Mouse (Mus musculus) heart, postnatal 10 days (tissue): ENCODE results near the gene Cc2d1a. TPM values are rescaled to one million over a fixed set of nuclear protein-coding genes. Genes with fewer than 3 reads are reported as not detected.

Experiments used
- DNase-seq, 2 experiments: peaks; one replicate each; pipeline ENCODE4 v3.0.0; 2021
- intact Hi-C: fragments of 180-260 bp; cut with DNase I; formaldehyde crosslinking; loops from one replicate; pipeline ENCODE4 v1.15.1; 2025
- microRNA-seq, 2 experiments: library from miRNA; unstranded; fragments of <30 nt; microRNA quantifications; one replicate each; pipeline ENCODE4 v1.2.0; 2022
- total RNA-seq, 2 experiments: library from RNA; stranded (reverse); gene quantifications; 2 replicates each; pipeline ENCODE4 v1.2.3; 2021

The Cc2d1a gene
- total RNA-seq, 2 experiments from 2014 or later: 13.3 to 14.1 TPM

DNA sequence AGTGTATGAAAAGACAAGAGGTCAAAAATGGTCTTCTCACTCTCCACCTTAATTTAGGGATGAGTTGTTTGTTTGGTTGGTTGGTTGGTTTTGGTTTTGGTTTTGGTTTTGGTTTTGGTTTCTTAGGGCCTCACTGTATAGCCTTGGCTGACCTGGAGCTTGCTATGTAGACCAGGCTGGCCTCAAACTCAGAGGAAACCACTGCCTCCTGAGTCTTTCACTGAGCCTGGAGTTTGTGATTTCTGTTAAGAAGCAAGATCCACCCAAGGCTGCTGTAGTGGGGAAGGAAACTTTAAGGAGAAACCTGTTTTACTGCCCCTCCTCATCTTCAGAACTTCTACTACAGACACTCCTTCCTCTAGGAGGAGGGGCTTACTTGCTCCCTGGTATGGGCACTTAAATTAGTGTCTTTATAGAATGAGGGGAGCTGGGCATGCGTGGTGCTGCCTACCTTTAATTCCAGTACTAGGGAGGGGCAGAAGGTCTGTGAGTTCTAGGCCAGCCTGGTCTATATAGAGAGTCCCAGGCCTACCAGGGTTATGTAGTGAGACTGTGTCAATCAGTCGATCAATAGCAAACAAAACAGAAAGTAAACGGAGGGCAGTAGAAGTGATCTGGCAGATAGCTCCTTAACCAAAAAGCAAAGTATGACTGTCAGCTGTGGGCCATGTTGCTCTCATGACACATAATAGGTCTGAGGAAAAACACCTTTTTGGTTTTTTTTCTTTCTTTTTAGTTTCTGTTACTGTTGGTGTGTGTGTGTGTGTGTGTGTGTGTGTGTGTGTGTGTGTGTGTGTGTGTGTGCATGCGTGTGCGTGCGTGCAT is 41.3 kb downstream of the Cc2d1a start:
- intact Hi-C loops: no loop called here
- no peak for DNase-seq

DNA sequence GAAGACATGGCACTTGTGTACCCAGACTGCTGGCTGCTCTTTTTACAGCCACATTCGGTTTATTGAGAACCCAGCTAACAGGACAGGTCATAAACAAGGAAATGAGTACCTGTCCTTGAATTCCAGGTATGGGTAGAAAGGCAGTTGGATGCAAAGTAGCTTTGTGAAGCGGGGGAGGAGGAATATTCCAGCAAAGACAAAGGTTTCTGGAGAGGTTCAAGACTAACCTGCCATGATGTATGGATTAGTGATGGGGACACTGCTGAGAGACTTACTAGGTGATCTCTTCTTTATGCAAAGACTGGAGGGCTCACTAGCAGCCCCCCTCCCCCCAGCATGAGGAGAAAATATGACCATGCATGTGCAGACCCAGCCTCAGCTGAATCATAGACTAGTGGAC is 42.1 kb downstream of the Cc2d1a start:
- DNase-seq: no peak
- intact Hi-C loops: loop anchor here (2.0 kb wide), 1 partner anchor 77 kb away; no protein-coding TSS in a partner anchor

DNA sequence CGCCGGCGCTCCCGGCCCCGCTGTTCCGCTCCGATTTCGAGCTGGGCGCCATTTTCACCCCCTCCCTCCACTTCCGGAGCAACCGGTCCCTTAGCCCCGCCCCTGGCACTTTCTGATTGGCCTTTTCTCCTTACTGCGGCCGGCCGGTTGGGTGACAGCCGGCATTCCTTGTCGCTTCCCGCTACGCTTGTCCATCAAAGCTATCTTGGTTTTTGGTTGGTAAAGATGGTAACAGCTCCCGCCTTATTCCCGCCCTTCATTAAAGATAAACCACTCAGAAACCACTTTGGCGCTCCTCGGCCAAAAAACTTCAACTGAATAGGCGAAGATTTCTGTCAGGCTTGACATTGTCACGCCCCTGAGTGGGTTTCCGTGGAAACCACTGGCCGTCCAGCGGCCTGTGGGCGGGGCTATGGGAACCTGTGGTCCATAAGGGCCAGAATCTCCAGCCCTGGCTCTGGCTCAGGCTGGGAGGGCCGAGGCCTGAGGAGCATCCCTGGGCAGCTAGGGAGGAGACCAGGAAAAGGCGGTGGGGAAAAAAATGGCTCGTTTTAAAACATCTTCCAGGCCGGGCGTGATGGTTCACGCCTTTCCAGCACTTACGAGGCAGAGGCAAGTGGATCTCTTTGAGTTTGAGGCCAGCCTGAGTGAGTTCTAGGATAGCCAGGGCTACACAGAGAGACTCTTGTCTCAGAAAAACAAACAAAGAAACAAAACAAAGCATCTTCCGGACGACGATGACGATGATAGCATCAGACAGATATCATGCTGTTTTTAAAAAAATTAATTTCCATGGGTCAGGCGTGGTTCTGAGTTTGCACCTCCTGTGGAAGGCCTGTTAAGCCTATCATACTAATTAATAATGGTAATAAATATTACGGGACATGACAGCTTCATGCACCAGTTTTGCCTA is 42.8 kb downstream of the Cc2d1a start, which contains the start of gene Dcaf15:
TSS of gene Dcaf15 (minus strand) at position 72 of the 913 bp plus-strand sequence.
- peak; percentile 99 for DNase-seq
- intact Hi-C loops: loop anchor here (2.0 kb wide), 1 partner anchor 78 kb away; no protein-coding TSS in a partner anchor

DNA sequence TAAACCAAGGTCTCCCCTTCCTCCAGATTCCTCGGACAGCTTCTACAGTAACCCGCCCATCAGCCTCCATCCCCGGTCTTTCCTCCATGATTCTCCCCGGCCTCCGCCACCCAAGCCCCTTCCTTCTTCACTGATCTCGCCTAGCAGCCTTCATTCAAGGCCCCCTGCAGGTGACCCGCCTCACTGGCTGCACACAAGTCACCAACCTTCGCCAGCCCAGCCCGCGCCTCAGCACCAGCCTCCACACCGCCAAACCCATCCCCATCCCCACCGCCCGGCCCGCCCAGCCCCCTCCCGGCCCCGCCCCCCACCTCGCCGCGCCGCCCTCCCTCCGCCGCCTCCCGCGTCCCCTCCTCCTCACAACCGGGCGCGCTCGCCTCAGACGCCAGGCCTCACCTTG is 43.5 kb downstream of the Cc2d1a start:
- no peak for DNase-seq
- intact Hi-C loops: loop anchor here (2.0 kb wide), 1 partner anchor 79 kb away; no protein-coding TSS in a partner anchor

DNA sequence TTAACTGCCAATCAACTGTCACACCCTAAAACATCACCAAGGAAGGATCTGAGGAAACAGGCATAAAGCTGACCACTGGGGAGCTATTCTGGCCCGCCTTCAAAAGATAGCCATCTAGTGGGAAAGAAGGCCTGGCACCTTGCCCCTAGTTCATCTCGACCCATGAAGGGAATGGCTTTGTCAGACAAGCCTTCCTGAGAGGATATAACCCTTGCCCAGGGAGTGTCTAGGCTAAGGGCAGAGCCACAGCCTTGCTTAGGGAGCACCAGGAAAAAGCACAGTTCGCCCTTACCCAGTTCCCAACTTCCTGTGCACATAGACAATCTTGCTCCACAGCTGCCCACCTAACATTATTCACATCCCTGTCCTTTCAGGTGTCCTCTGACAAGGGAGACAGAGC is 44.1 kb downstream of the Cc2d1a start:
- intact Hi-C loops: no loop called here
- DNase-seq: no peak

DNA sequence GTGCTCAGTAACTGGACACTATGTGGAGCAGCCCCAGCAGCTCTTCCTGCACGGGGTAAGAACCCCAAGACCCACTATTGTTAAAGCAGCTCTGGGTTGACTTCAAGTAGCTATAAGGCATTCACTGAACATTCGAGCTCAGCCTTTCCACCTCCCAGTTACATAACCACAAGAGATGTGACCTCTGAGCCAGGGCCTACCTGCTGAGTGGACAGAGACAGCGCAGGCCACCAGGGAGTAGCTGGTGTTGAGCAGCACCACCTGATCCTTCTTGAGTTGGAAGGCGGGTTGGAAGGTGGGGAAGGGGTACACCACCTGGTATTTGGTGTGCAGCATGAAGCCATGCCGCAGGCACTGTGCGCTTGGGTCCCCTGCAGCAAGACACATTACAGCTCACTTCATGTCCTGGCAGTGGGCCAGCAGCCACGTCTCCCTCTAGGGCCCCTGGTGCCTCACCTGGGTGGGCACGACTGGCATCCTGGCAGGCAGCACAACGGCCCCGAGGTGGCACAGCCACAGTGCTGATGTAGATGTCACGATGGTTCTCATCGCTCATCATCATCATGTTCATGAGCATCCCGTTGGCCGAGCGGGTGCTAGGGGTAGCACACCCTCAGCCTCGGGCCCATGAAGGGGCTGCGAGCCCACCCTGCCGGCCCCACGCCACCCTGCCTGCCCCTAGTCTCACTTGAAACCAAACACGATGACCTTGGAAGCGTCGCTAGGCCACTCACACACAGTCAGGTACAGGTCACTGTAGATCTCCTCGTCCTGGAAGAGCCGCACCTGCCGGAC is 46.1 kb downstream of the Cc2d1a start:
- intact Hi-C loops: no loop called here
- no peak for DNase-seq

DNA sequence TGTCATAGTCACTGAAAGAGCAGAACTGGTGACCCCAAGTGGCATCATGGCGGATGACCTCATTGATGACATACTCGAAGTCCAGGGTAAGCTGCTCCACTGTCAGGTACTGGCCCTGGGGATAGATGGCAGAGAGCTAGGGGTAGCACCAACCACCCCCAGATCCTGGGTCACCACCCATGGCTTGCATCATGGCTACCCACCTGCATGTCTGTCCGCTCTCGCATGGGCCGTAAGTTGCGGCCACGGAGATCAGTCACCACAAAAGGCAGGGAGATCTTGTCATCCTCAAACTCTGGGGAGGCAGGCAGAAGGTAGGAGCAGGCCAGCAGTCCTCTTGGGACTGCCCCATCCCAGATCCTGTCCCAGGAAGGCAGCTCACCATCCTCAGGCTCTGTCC is 49.4 kb downstream of the Cc2d1a start:
- intact Hi-C loops: no loop called here

DNA sequence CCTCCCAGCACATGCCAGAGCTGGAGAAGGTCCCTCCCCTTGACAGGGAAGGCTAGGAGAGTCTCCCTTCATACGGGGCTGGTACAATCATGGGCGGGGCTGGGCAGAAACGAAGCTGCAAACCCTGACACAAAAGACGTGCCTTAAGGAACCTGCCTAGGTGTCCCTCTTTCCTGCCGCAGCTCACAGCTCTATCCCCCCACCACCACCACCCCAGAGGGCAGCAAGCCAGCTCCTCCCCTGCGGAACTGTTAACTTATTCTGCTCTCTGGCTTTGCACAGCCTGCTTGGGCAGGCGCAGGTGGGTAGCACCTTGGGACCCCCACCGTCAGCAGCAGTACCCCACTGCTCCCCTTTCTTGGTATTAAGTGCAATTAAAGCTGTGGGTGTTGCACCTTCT is 51.7 kb downstream of the Cc2d1a start:
- intact Hi-C loops: no loop called here
- DNase-seq: no peak

More for the DNA sequence above, 49.4 kb downstream of the Cc2d1a start:
- DNase-seq: no peak

DNA sequence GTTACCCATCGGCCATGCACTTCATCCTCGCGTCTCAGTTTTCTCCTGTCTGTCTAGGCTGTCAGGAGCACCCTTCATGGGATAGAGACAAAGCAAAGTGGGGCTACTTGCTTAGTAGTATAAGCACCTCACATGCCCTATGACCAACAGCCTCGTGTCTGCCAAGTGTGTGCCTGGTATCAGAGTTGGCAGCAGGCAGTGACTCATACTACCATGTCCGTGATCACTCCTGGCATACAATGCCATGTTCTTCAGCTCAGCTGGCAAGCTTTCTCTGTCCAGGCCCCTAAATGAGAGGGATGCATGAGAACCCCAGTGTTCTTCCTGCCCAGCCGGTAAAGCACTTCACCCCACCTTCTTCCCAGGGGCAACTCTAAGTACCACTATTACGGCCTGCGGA is 57.2 kb downstream of the Cc2d1a start:
- peak; percentile 56 to 68 for DNase-seq
- intact Hi-C loops: loop anchor here (5.0 kb wide), 1 partner anchor 53 kb away; no protein-coding TSS in a partner anchor

DNA sequence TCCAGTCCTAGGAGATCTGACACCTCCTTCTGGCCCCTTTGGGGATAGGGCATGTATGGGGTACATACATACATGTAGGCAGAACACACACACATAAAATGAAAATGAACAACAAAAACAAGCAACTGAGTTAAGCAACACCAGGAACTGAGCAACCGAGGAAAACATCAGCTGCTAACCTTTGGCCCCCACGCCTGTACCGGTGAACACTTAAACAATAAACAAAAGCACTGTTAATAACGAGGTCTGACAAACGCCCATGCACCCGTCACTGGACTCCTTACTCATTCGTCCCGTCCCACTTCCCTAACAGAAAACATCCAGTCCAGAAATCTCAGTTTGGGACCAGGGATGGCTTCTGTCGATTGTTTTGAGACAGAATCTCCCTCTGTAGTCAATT is 58.5 kb downstream of the Cc2d1a start:
- no peak for DNase-seq
- intact Hi-C loops: no loop called here

DNA sequence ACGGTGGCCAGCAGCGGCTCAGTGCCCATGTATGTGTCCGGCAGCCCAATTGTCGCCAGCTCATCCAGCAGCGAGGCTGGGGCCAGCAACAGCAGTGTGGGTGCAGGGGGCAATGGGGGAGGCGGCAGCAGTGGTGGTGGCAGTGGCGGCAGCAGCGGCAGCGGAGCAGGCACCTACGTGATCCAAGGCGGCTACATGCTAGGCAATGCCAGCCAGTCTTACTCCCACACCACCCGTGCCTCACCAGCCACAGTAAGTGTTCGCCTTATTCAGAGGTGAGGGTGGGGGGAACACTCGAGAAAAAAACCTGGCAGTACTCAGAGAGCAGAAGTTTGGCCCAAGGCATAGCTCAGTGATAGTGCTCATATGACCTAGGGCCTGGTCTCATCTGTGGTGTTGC is 59.9 kb downstream of the Cc2d1a start:
- DNase-seq: no peak
- intact Hi-C loops: no loop called here

DNA sequence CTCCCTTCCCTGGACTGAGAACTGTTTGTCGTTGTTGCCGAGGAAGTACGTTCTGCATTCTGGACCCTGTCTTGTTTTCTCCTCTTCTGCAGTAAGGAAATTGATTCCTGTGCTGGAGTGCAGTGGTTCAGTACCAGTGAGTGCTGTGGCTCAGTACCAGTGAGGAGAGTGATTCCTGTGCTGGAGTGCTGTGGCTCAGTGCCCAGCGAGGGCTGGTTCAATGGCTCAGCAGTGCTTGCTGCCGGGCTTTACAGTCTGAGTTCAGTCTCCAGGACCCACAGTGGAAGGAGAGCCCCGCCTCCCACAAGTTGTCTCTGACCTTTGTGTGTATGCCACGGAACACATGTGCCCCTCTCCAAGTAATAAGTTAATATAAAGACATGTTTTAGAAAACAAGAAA is 60.6 kb downstream of the Cc2d1a start:
- no peak for DNase-seq

DNA sequence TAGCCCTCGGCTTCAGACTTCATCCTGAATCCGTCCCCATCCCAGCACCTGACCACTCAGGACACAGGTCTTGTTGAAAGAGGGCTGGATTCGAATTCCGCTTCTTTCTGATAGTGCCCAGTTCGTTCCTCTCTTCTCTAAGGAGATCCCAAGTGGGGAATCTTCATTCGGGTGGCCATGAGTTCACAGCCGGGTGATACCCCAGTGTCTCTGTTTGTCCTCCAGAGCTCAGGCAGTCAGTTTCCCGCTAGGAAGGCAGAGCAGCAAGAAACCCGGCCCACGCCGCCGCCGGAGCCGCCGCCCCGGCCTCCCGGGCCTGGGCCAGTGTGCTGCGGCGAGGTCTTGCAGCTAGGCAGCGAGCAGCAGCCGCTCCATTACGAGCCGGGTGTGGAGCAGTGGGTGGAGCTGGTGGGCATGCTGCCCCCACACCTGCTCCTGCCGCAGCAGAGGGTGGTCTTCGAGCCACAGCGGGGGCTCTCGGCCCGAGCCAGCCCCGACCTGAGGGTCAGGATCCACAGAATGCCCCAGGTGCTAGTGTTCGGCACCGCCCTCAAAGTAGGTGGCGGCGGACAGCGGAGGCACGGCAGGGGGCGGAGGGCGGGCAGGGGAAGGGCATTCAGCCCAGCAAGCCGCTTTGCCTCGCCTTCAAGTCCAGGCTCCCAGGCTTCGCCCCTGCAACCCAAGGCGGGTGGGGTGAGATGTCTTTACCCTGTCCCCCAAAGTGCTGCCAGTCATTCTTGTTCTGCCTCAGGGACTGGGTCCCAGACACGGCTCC is 63.2 kb downstream of the Cc2d1a start:
- no peak for DNase-seq
- intact Hi-C loops: no loop called here

More for the DNA sequence above, 60.6 kb downstream of the Cc2d1a start:
- intact Hi-C loops: no loop called here

DNA sequence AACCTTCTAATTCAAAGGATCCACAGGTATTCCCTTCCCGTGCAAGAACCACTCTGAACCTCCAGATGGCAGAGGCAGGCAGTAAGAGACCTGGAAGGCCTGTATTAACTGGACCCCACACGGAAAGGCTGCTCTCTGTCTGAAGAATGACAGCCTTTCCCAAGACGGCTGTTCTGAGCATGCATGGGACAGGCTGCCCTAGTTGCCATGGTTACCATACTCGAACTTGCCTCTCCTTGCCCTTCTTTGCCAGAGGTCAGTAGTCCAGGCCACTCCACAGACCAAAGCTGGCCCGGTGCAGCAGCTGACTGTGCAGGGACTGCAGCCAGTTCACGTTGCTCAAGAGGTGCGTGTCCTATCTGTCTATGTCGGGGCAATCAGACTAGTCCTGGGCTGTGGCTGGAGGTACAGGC is 63.9 kb downstream of the Cc2d1a start:
- intact Hi-C loops: no loop called here
- peak in 1 of 2 experiments; percentile 54 for DNase-seq

Small RNA genes lying within 50 kb of the gene (microRNA-seq; reads per million reads assigned to microRNA genes)
- gene Gm25110 (0 reads per million in 2 experiments), gene Mir181c (1,524 to 1,819 reads per million in 2 experiments), gene Mir181d (3,468 to 3,737 reads per million in 2 experiments), gene Mir709 (0 reads per million in 2 experiments)

Other genes with a start within 250 kb of the Cc2d1a start
- 10 to 100 TPM; 29.8 to 29.9 TPM for gene Adgrl1, start 247.8 kb downstream of the Cc2d1a start, total RNA-seq
- gene Gm10644, start 192.7 kb downstream of the Cc2d1a start, total RNA-seq: under 1 TPM; 0.20 to 0.22 TPM
- 1 to 10 TPM; 7.6 to 7.8 TPM for gene Asf1b, start 192.4 kb downstream of the Cc2d1a start, total RNA-seq
- gene Prkaca, start 174.9 kb downstream of the Cc2d1a start, total RNA-seq: 100 to 1,000 TPM; 398 to 429 TPM
- gene Samd1, start 150.3 kb downstream of the Cc2d1a start, total RNA-seq: 10 to 100 TPM; 30.6 to 39.0 TPM
- not detected for gene 1700067K01Rik, start 146.4 kb downstream of the Cc2d1a start, total RNA-seq
- 1 to 10 TPM in 1 of 2 experiments, under 1 TPM in 1; 0.62 to 1.4 TPM for gene 2210011C24Rik, start 135.8 kb downstream of the Cc2d1a start, total RNA-seq
- gene Palm3, start 126.5 kb downstream of the Cc2d1a start, total RNA-seq: under 1 TPM; 0.19 to 0.20 TPM
- 1 to 10 TPM; 5.9 to 6.0 TPM for gene Il27ra, start 105.3 kb downstream of the Cc2d1a start, total RNA-seq
- gene Rln3, start 102.9 kb downstream of the Cc2d1a start, total RNA-seq: not detected
- gene Gm10643, start 82.8 kb downstream of the Cc2d1a start, total RNA-seq: 1 to 10 TPM; 3.3 to 4.3 TPM
- gene Rfx1, start 81.1 kb downstream of the Cc2d1a start, total RNA-seq: 10 to 100 TPM; 12.4 to 15.4 TPM
- 10 to 100 TPM; 13.7 to 13.9 TPM for gene Dcaf15, start 43.2 kb downstream of the Cc2d1a start, total RNA-seq
- under 1 TPM in 1 of 2 experiments, not detected in 1; 0.12 TPM for gene Podnl1, start 21.9 kb downstream of the Cc2d1a start, total RNA-seq
- gene 4930432K21Rik, start 89 bp upstream of the Cc2d1a start, total RNA-seq: under 1 TPM; 0.22 to 0.32 TPM
- gene Nanos3, start 37.3 kb upstream of the Cc2d1a start, total RNA-seq: 1 to 10 TPM; 3.6 to 4.1 TPM
- 10 to 100 TPM; 10.5 to 11.3 TPM for gene Zswim4, start 89.1 kb upstream of the Cc2d1a start, total RNA-seq
- 100 to 1,000 TPM; 222 to 230 TPM for gene D8Ertd738e, start 101.8 kb upstream of the Cc2d1a start, total RNA-seq
- 10 to 100 TPM; 15.5 to 16.0 TPM for gene Mri1, start 109.4 kb upstream of the Cc2d1a start, total RNA-seq
- 10 to 100 TPM; 10.0 to 14.3 TPM for gene Ccdc130, start 122.4 kb upstream of the Cc2d1a start, total RNA-seq
- 1 to 10 TPM; 6.1 to 6.5 TPM for gene Cacna1a, start 240.5 kb upstream of the Cc2d1a start, total RNA-seq